Mouse (Mus musculus) liver, postnatal 0 days (tissue): ENCODE data around the gene Gm19935. TPM values are rescaled to one million over a fixed set of nuclear protein-coding genes. Genes with fewer than 3 reads are reported as not detected.

Experiments
- ATAC-seq: fragments of 200-750 bp; cut with Nextera tagmentation; 2 replicates; pipeline ENCODE4 v1.8.0; 2017; ENCODE audit warnings: mild to moderate bottlenecking, moderate library complexity
- DNase-seq: peaks from one replicate; pipeline ENCODE4 v3.0.0-alpha.2; 2016
- H3K27ac ChIP-seq: fragments of 300-500 bp; sonication (generic); 2 replicates; pipeline ENCODE4 v1.5.1; 2014; ENCODE audit warnings: antibody characterized with exemption, moderate library complexity, mild to moderate bottlenecking, low read depth
- H3K27me3 ChIP-seq: fragments of 300-500 bp; sonication (generic); 2 replicates; pipeline ENCODE4 v1.6.1; 2014; ENCODE audit warnings: low read length, control low read depth, mixed read lengths; ENCODE audit not compliant: insufficient read depth
- H3K36me3 ChIP-seq: fragments of 300-500 bp; sonication (generic); replicated peaks from 2 replicates; pipeline ENCODE4 v1.6.1; 2014; ENCODE audit warnings: mild to moderate bottlenecking, control low read depth, low read length, moderate library complexity, mixed read lengths; ENCODE audit not compliant: insufficient read depth
- H3K4me1 ChIP-seq: fragments of 300-500 bp; sonication (generic); 2 replicates; pipeline ENCODE4 v1.6.1; 2014; ENCODE audit warnings: antibody characterized with exemption, mild to moderate bottlenecking, control low read depth; ENCODE audit not compliant: insufficient read depth
- H3K4me2 ChIP-seq: fragments of 300-500 bp; sonication (generic); 2 replicates; pipeline ENCODE4 v1.6.1; 2014; ENCODE audit warnings: low read depth, mild to moderate bottlenecking, low read length, moderate library complexity, mixed read lengths
- H3K4me3 ChIP-seq: fragments of 300-500 bp; sonication (generic); 2 replicates; pipeline ENCODE4 v1.5.1; 2014; ENCODE audit warnings: low read depth, low read length
- H3K9ac ChIP-seq: fragments of 300-500 bp; sonication (generic); replicated peaks from 2 replicates; pipeline ENCODE4 v1.6.1; 2014; ENCODE audit warnings: mild to moderate bottlenecking, moderate library complexity
- H3K9me3 ChIP-seq: fragments of 300-500 bp; sonication (generic); 2 replicates; pipeline ENCODE4 v1.6.1; 2016; ENCODE audit warnings: mild to moderate bottlenecking, control low read depth, low read length, mixed read lengths
- CTCF ChIP-seq: sonication (generic); IDR thresholded peaks from 2 replicates; pipeline ENCODE4 v1.5.1; 2016; ENCODE audit warnings: antibody characterized with exemption, low read depth
- EP300 ChIP-seq: IDR thresholded peaks from 2 replicates; pipeline ENCODE4 v1.6.1; 2016; ENCODE audit warnings: antibody characterized with exemption, low read depth, mild to moderate bottlenecking
- WGBS: fragments of 180-500 bp; shearing (Covaris S2); extraction: QIAGEN DNeasy Blood & Tissue Kit; methylation state at CpG from one replicate; pipeline ENCODE4 v1.1.7; 2014; ENCODE audit not compliant: insufficient replicate concordance; 5-methylcytosine and 5-hydroxymethylcytosine counted together
- microRNA-seq: library from miRNA; unstranded; fragments of <30 nt; microRNA quantifications from one replicate; pipeline ENCODE4, GENCODE M21; 2016
- polyA plus RNA-seq: library from polyadenylated mRNA; unstranded; fragments of >200 nt; fragmentation: Nextera tagmentation; extraction: Ambion mirVana; gene quantifications from 2 replicates; pipeline ENCODE4 v1.2.1, GENCODE M21; 2015

Gene Gm19935
- polyA plus RNA-seq, 1 experiment from 2014 or later = not detected

- no peak for TF ChIP-seq EP300
- TF ChIP-seq CTCF = no peak
- Histone ChIP-seq H3K4me2 (no peak overlapping the region), H3K9ac (no peak overlapping the region), H3K36me3 (no peaks in the 10 kb centered on the region), H3K4me3 (no peak overlapping the region), H3K27ac (no peak overlapping the region), H3K9me3 (peaks cover 3% of the 10 kb centered on the region; the same call in 1 of the 2 replicates), H3K27me3 (no peaks in the 10 kb centered on the region), H3K4me1 (0 out of 2 replicates have a peak, but pooled peaks cover 3% of the 10 kb centered on the region)
- ATAC-seq (no peak), DNase-seq (no peak)
- WGBS = 77% methylated on average over 5 of the region's 5 CpGs
Measured at GRCm38 (mm10) chr8:90799473-90799872, 17.7 kb downstream of the Gm19935 start.

DNA sequence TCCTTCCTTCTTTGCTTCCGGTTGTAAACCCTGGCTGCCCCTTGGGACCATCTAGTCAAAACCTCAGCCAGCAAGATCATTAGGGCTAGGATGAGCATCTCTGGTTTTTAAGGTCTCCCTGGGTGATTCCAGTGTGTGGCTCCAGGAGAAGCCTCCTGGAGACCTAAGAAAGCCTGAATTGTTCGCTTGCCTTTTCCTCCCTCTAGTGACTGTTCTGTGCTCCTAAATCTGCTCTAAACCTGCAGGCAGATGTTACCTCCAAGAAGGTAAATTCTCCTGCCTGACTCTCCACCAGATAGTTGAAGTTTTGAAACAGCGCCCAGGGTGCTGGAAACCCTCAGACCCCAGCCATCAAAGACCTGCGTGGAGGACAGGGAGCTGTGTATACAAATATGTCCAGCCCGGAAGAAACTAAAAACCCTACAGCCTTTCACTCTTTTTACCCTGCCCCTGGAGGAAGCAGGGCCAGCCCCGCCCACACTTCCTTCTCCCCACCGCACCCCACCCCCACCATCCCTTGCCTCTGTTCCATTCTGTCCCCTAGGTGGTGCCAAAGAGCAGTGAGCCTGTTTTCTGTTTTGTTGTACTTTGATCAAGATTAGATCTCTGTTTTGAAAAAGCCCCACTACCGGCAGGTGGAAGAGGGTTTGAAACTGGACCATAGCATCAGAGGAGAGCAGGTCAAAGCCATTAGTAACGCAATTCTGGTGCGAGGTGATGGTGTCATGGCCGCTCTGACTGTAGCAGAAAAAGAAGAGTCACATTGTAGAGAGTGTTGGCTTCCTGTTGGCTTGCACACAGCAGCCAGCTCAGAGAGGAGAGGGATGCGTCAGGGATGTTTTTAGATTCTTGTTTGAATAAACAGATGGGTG is 22.0 kb downstream of the Gm19935 start:
- H3K4me1 ChIP-seq = 0 out of 2 replicates have a peak, but pooled peaks cover 3% of the 10 kb centered on the region
- H3K9ac ChIP-seq = no peak overlapping the region
- no peaks in the 10 kb centered on the region for H3K27me3 ChIP-seq
- no peaks in the 10 kb centered on the region for H3K9me3 ChIP-seq
- peak; percentile 76 for TF ChIP-seq CTCF
- no peak for TF ChIP-seq EP300
- peak overlapping the region; percentile 19 for H3K4me3 ChIP-seq
- WGBS = 4% methylated on average over 12 of the region's 12 CpGs
- H3K36me3 ChIP-seq = no peaks in the 10 kb centered on the region
- H3K4me2 ChIP-seq = peak overlapping the region; percentile 51
- DNase-seq (peak; percentile 83), ATAC-seq (peak; percentile 90)
- no peak overlapping the region for H3K27ac ChIP-seq

GRCm38 (mm10) chr8:90793710-90794109 is 23.5 kb downstream of the Gm19935 start:
- Histone ChIP-seq H3K4me2 (no peak overlapping the region), H3K4me3 (no peak overlapping the region), H3K27ac (no peak overlapping the region), H3K9me3 (no peaks in the 10 kb centered on the region), H3K36me3 (no peaks in the 10 kb centered on the region), H3K27me3 (no peaks in the 10 kb centered on the region), H3K4me1 (0 out of 2 replicates have a peak, but pooled peaks cover 3% of the 10 kb centered on the region), H3K9ac (no peak overlapping the region)
- ATAC-seq (no peak), DNase-seq (peak; percentile 71)
- WGBS = 7% methylated on average over 3 of the region's 3 CpGs
- peak; percentile 87 for TF ChIP-seq CTCF
- no peak for TF ChIP-seq EP300

- 82% methylated on average over 1 of the region's 1 CpGs for WGBS
Measured at GRCm38 (mm10) chr8:90791616-90792015, 25.6 kb downstream of the Gm19935 start.

DNA sequence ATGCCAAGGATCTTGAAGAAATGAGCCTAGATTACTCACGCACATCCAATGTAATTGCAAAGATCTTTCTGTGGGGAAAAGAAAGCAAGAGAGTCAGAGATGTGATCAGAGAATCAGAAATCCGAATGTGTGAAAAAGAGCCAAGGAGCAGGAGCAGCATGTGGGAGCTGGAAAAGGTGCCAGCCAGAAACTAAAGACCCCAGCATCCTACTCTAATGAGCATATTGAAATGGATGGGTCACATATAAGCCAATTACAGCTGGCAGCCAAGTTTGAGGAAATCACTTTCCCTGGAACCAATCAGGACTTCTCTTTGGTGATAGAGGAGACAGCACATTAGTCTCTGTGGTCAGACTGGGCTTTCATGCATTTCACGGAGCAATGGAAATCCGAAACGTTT is 47.4 kb downstream of the Gm19935 start:
- 67% methylated on average over 5 of the region's 5 CpGs for WGBS
- no peak for ATAC-seq
- no peak for TF ChIP-seq CTCF
- no peak for TF ChIP-seq EP300

More at GRCm38 (mm10) chr8:90791616-90792015, 25.6 kb downstream of the Gm19935 start:
- no peak for TF ChIP-seq EP300
- Histone ChIP-seq H3K4me3 (no peak overlapping the region), H3K27ac (no peak overlapping the region), H3K9ac (no peak overlapping the region), H3K27me3 (no peaks in the 10 kb centered on the region), H3K4me1 (0 out of 2 replicates have a peak, but pooled peaks cover 3% of the 10 kb centered on the region), H3K4me2 (no peak overlapping the region), H3K36me3 (no peaks in the 10 kb centered on the region), H3K9me3 (no peaks in the 10 kb centered on the region)
- DNase-seq (no peak), ATAC-seq (no peak)

More for the DNA sequence above, 47.4 kb downstream of the Gm19935 start:
- no peaks in the 10 kb centered on the region for H3K27me3 ChIP-seq
- no peaks in the 10 kb centered on the region for H3K9me3 ChIP-seq
- no peak overlapping the region for H3K4me2 ChIP-seq
- no peak for DNase-seq
- H3K36me3 ChIP-seq = no peaks in the 10 kb centered on the region
- H3K9ac ChIP-seq = no peak overlapping the region
- H3K4me3 ChIP-seq = no peak overlapping the region
- no peak overlapping the region for H3K27ac ChIP-seq
- no peaks in the 10 kb centered on the region for H3K4me1 ChIP-seq

Small RNA genes lying within 50 kb of the gene (microRNA-seq; reads per million reads assigned to microRNA genes)
- gene Gm44382 = not detected

Other genes starting within 250 kb of the Gm19935 start
- 27.2 and 32.2 TPM in 2 replicates for gene Chd9, start 11.0 kb upstream of the Gm19935 start, polyA plus RNA-seq